Mouse (Mus musculus) cerebellum, postnatal 10 days (tissue): ENCODE data around the gene Prex1.
A peak's percentile ranks its signal among the peaks of the same experiment; 100 is the strongest.

ENCODE experiments used
- DNase-seq, 2 experiments: peaks; one replicate each; pipeline ENCODE4 v3.0.0; 2021; ENCODE audit warnings: mixed read lengths in 2 of 2

Prex1 gene

DNA sequence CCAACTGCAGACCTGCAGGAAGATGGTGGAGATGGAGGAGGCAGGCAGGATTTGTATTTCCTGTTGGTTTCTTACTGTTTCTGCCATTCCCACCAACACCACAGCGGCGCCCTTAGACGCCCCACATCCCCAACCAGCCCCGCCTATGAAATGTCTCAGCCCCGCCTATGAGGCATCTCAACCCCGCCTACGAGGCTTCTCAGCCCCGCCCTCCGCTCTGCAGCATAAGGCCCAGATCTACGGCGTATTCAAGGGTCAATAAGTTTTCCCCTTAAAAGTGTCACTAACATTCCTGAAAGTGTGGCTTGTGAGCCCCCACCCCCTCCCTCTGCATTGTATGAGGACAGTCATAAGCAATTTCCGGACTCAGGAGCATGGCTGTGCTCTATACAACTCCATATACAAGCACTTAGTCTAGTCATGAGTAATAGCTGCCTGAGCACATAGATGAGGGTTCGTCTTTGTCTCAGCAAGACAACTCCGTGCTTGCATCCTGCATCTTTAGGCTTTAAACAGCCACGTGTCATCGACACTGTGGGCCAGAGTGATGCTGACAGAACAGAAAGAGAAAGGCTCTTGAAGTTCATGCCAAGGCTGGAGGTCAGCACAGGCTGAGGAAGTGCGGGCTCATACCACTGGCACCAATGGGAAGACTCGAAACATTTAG is 160.0 kb downstream of the Prex1 start:
- DNase-seq = no peak

DNA sequence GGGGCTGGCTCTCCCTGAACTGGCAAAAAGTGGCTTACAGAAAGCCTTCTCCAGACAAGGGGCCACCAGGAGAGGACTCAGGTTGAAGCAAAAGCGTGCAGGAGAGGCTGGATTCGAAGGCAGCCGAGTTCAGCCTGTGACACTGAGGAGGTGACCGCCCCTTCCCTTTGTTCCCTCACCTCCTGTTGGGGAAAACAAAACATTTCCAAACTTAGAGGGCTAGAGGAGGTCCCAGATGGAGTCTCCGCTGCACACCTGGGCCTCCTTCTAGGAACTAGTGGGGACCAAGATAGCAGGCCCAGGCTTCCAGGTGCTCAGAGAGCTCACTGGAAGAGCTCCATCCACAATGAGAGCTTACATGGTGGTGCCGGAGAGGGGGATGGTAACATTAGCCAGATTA is 161.0 kb downstream of the Prex1 start:
- DNase-seq = no peak

DNA sequence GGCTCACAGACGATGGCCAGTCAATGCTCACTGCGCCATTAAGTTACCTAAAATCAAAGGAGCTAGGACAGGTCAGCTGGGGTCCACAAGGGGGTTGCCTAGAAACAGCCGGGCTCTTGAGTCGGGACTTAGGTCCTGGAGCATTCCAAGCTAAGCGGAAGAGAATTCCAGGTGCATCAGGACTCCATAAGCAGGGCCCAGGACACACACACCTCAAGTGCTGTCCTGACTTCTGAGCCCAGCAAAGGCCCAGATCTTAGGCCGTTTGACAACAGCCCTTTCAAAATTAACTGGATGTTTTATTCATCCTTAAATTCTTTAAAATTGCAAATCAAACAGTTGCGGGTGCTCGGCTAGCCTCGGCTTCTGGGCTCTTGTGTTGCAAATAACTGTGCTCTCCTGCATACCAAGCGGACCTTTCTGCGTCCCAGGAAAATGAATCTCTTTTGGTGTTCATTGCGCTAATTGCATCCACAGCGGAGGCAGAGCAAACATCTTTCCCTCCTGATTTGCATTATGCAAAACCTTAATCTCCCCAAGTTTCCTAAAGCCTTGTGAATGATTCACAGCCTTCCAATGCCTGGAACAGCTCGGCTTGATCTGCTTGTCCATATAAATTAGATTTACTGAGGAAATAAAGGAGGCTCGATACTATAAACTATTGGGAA is 161.7 kb downstream of the Prex1 start:
- no peak for DNase-seq

DNA sequence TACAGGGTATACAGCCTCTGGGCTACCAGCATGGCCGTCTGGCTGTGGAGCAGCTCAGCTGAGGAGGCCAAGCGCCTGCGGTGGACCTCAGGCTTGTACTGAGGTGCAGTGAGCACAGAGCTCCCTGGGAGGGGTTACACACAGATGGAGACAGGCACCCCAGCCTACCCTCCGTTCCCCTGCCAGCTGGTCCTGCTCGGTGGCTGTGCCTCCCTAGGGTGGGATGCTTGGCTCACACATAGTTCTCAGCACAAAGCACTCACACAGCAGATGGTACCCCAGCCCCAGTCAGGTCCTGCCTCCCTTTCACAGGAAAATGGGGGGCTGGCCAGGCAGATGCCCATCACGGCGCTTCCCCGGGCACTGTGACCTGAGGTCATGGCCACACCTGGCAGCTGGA is 163.8 kb downstream of the Prex1 start:
- peak; percentile 59 to 79 for DNase-seq

DNA sequence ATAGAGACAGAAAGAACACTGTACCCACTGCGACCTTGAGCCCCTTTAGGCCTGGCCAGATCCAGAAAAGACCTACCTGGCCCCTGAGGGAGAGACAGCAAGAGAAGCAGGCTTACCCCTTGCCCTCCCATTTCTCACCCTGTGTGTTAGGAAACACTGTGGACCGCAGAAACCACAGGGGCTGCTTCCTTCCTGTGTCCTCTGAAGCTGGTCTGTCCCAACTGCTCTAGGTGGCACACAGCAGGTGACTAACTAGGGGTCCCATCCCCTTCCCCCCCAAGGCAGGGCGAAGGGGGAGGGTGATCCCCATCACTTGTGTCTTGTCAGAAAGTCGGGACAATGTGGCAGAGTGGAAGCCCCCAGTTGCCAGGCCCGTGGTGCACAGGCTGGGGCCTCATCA is 164.6 kb downstream of the Prex1 start:
- DNase-seq = no peak

DNA sequence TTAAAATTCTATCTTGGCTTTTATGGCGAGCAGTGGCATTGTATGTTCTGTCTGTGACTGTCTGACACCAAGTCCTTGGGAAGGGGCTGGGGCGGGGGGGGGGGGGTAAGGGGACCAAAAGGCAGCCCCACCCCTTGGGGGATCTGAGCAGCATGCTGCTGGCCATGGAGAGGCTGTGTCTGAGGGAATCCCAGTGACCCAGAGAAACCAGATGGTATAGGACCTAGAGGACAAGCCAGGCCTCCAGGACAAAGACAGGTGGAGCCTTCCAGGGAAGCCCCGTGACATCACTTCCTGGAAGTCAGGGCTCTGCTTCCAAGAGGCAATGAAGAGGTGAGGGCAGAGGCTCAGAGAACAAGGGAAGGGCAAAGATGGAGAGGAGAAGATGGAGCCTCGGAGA is 168.1 kb downstream of the Prex1 start:
- no peak for DNase-seq

DNA sequence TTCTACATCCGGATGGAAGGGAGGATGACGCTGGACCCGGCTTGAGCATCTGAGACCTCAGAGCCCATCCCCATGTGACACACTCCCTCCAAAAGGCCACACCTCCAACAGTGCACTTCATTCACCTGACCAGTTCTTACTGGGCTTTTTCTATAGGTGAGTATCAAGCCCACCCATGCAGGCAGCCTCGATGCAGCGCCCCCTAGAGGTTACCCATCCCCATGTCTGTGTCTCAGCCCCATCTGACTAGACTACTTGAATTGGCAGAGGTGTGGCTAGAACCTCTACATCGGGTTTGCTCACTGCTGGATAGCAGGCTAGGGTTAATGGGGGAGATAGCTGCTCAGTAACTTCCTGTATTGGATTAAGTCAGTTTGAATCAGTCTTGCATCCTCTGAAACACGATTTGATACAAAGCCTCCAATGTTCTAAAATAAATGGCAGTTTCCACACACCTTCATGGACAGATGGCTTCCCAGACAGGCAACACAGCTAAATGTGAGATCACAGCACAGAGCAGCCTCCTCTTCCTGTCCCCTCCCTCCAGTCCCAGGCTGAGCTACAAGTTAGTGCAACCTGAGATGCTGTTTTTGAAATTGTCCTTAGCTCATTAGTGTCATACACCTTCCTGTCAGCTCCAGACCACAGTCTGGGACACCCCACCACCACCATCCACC is 168.9 kb downstream of the Prex1 start:
- DNase-seq = peak in 1 of 2 experiments; percentile 39

DNA sequence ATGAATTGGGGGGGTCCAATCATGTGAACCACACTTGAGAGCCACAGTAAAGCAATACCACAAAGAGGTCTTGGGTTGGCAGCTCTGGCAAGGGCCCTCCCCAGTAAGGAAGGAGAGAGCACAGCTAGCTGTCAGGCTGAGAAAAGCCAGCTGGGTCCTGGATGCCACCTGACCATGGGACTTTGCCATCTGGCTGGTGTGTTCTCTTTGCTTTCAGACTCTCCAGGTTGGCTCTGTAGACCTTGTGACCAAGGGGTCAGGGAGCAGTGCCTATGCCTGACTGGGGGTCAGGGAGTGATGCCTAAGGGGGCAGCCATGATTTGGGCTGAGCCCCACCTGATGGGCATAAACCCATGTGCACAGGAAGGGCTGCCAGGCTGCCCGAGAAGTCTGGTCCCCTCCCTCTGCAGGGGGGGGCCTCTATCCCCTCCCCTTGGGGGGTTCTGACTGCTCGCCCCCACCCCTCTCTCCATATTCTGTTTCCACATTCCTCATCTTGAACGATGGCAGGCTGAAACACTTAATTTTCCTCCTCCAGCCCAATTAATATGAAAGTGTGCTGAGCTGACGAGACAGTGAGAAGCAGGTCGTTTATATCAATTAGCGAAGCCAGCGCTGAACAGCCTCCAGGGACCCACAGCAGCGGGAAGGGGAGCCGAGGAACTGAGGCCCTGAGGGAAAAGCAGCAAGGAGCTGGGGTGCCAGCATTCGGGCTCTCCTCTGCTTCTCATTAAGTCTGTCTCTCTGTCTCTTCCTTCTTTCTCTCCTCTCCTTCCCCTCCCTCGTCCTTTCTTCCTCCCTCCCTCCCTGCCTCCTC is 172.3 kb downstream of the Prex1 start:
- DNase-seq = peak; percentile 49

DNA sequence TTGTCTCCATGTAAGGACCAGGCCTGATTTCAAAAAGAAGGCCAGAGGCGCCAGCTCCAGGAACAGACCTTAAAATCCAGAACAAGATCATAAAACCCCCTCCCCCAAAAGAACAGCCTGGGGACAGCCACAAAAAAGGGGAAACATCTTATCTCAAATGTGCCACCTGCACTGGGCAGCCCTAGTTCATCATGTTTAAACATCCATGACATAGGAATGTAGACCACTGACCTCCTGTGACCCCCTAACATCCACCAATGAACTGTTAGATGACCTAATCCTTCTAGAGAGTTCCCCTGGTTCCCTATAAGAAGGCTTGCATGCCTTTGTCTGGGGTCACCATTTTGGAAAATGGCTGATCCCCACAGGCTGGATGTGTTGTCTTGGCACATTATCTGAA is 173.4 kb downstream of the Prex1 start:
- DNase-seq = no peak

DNA sequence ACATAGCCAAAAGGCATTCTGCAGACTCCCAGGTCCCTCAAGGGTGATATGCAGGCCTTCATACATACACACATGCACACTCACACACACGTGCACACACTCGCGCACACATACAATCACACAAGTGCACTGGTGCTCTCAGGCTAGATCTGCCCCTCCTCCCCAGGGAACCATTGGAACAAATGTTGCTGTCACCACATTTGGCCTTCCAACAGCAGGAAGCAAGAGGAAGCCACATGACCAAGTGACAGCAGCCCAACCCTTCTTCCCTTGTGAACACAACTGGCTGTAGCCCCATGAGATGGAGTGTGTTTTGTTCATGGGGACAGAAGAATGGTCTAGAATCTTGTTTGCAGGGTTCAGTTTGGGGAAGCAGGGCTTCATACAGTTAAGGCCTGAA is 176.7 kb downstream of the Prex1 start:
- no peak for DNase-seq

DNA sequence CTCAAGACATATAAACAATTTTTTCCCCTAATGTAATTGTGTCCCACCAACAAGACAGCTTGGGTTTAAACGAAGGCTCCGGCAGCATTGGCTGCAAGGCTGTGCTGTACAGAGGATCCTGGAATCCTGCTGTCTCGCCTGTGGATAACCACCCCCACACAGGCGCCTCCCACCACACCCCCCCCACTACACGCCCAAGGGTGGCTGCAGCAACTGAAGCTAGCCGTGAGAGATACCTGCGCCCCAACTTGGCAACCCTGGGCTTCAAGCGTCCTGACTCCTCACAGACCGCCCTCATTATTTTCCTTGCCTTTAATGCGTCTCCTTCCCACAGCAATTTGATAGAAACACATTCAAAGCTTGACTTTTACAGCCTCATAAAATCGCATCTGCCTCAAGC is 178.1 kb downstream of the Prex1 start:
- no peak for DNase-seq

DNA sequence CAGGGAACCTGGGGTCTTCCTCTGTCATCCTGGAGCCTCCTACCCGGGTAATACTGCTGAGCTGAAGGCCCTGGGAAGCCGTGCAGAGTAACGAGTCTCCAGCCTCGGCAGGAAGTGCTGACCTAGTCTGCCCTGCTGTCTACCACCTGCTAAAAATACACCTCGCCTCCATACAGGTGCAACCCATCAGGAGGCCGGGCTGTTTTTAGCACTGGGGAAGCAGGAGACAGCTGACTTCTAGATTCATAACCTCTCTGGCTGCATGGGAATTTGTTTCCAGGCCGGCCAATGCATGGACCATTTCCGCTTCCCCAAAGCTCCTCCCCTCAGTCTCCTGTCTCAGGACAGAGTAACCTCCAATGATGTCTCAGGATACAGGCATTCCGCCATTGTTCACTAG is 187.4 kb downstream of the Prex1 start:
- DNase-seq = no peak

DNA sequence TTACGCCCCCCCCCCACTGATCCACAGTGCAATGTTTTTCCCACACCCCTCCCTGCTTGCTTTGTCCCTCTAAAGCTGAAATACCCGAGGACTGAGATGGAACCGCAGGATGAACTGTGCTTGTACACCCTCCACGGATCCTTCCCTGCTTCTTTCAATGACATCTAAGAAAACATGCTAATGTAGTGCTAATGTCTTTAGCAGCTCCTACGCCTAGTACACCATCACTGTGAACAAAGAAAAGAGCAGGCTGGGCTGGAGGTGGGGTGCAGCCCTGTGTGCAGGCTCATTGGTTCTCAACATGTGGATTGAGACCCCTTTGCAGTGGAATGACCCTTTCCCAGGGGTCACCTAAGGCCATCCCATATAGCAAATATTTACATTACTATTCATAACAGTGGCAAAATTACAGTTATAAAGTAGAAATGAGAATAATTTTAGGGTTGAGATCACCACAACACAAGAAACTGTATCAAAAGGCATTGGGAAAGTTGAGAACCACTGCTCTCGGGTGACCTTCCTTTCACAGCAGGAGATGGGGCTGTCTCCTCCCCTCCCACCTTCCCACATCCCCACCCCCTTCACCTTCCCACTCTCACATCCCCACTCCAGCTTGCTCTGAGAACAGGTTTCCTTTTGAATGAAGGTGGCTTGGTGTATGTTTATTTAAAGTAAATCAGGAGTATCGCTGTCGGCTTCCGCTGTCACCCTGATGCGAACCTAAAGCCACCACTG is 190.3 kb downstream of the Prex1 start:
- no peak for DNase-seq

DNA sequence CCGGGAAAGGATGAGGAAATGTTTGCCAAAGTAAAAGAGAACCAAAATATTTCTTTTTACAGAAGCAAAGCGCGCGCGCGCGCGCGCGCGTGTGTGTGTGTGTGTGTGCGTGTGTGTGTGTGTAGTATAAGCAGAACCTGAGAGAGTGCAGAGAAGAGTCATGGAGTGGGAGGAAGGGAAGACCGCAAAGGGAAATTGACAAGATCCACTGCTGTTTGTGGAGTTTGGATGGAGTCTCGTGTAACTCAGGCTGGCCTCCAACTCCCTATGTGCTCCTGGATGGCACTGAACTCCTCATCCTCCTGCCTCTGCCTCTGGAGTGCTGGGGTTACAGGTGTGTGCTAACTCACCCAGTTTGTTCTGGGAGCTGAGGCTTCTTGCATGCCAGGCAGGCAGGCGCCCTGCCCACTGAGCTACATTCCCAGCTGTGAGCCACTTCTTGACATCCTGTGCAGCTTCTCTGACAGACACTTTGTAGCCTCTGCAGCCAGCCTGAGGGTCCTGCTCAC is 191.0 kb downstream of the Prex1 start:
- no peak for DNase-seq

DNA sequence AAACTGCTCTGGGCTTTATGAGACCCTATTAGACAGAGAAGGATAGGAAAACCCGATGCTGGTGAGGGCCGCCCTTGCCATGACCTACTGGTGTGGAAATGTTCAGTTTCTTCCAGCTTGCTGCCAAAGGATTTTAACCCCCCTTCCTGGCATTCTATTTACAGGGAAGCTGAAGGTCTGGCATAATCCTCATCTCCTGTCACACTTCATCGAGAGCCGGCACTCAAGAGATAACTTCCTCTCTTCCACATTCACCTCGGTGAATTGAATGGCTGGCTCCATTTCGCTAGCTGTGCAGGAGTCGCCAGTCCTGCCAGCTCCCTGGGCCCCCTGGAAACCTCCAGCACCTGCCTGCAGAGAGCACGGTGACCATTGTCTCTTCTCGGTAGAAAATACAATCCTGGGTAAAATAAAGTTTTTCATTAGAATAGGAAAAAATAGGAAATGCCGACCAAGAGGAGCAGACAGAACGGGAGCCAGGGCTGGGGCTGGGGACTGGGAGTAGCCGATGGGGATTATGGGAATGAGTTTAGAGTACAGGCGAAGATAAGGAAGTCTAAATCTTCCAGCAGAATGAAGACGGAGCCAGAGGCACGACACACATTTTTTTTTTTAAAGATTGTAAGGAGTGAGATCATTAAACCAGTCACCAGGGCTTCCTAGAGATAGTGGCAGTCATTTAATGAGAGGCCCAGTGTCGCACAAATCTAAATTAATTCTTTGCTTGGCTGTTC is 191.6 kb downstream of the Prex1 start:
- peak; percentile 36 to 49 for DNase-seq

DNA sequence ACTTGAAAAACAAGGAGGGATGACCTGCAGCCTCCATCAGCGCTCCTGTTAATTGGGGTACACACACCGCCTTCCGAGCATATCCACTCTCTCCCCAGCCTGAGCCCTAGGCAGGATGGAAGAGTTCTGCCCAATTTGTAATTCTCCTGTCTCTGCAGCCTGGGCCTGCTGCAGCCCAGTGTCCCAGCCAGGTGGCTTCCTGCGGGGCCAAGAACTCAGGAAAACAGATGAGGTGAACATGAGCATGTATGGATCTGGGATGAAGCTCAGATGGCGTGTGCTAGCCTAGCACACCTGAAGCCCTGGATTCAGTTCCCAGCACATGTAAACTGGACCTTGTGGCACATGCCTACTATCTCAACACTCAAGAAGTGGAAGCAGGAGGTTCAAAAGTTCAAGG is 192.2 kb downstream of the Prex1 start:
- DNase-seq = no peak

DNA sequence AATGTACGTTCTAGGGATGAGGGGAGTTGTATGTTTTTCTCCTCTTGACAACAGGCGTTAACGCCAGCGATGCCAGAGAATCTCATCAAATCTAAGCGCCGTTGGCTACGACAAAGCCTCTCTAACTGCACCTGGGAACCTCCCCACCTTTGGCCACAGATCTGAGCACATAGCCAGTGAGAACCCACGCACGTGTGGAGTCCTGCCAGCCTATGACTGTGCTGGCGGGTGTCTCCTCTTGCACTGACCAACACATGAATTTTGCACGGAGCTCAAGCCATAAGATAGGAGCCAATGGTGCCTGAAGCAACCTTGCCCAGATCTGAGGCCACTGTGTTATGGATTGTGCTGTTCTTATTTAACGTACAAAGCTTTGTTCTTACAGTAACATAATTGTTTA is 193.1 kb downstream of the Prex1 start:
- peak; percentile 39 to 46 for DNase-seq

DNA sequence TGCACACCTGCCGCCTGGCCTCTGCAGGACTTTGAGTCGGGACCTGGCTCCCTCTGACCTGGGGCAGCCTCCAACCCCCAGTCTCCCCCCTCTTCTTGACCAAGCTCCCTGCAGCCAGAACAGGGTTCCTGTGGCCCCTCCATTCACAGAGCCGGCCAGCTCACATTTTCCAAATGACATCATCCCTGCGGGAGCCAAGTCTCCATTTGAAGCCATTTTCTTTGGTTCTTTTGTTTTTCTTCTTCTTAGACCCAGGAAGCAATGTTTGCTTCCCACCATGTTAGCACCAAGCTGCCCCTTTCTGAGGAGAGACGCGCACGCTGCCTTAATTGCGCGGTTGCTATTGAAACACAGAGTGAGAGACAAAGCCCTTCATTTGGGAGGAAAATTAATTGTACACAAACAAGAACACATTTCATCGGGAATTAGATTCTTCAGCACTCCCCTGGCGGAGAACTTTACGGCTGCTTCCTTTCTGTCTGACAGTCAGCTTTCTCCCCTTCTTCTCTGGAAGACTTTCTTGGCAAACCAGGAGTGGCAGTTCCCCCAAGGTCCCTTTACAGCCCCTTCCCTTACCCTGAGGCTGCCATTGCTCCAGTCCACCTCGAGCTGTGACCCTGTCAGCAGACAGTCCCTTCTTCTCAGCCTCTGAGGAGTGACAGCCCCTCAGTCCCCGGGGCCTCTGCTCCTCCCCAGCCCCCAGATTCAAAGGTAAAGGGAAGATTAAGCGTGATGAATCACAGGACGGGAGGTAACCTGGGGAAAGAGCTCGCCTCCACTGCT is 196.0 kb downstream of the Prex1 start:
- peak; percentile 41 to 49 for DNase-seq

DNA sequence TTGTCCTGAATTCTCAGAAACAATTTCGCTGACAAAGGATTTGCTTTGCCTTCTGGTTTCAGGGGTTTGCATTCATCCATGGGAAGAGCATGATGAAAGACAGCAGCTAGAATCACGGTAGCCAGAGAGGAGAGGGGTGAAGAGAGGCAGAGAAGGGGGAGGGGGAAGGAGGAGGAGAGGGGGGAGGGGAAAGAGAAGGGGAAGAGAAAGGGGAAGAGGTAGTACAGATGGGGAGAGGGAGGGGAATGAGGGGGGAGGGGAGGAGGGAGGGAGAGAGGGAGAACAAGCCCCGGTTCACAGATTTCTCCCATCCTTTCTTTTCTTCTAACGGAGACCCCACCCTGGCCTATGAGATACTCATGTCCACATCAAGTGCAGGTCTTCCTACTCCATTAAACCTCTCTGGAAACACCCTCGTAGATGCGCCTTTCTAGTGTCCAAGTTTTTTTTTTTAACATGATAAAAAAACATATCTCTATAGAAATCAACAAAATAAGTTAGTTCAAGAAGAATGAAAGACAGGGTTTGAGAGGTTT is 196.7 kb downstream of the Prex1 start:
- DNase-seq = no peak
